Mouse (Mus musculus) megakaryocyte, embryonic 14.5 days (primary cell): ENCODE measurements around the gene Fibcd1. TPM values are rescaled to one million over a fixed set of nuclear protein-coding genes. Genes with fewer than 3 reads are reported as not detected.

Experiments used
- H3K27me3 ChIP-seq: replicated peaks from 2 replicates; pipeline ENCODE3; 2012; ENCODE audit warnings: inconsistent platforms
- H3K36me3 ChIP-seq: replicated peaks from 2 replicates; pipeline ENCODE3; 2012; ENCODE audit warnings: low read length, inconsistent platforms, mixed read lengths
- H3K4me1 ChIP-seq: 2 replicates; pipeline ENCODE4 v1.6.1; 2012; ENCODE audit warnings: inconsistent platforms
- H3K4me3 ChIP-seq: replicated peaks from 2 replicates; pipeline ENCODE3; 2012; ENCODE audit warnings: moderate library complexity, mild to moderate bottlenecking, inconsistent platforms
- H3K9me3 ChIP-seq: 2 replicates; pipeline ENCODE4 v1.6.1; 2012; ENCODE audit warnings: inconsistent platforms
- FLI1 ChIP-seq: IDR thresholded peaks from 2 replicates; pipeline ENCODE4 v1.6.1; 2012; ENCODE audit warnings: low read length, inconsistent platforms, mixed read lengths
- GATA1 ChIP-seq: IDR thresholded peaks from 3 replicates; pipeline ENCODE4 v1.6.1; 2012; ENCODE audit warnings: mixed read lengths, low read length, inconsistent platforms, borderline replicate concordance
- polyA plus RNA-seq: library from polyadenylated mRNA; stranded (reverse); fragments of >175 nt; gene quantifications from 2 replicates; pipeline ENCODE4 v1.2.3, GENCODE M21; 2012; ENCODE audit warnings: low replicate concordance; ENCODE audit not compliant: insufficient read depth

The Fibcd1 gene
- polyA plus RNA-seq, 1 experiment = 0.02 TPM

DNA sequence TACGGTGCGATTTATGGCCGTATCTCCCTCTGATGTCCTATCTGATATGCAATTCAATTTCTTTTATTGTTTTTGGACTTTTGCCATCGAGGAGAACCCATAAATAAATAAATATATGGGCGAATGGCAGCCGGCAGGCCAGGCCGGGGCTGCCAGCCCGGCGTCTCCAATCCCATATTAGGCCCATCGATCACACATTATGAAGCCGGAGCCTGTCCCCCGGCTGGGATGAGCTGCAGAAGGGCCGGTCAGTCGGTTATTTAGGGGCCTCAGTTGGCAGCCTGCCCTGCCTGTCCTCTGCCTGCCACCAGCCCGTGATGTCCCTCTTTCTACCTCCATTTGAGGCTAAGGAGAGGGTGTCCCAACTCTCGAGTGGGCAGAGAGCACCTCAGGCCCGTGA, 32.8 kb upstream of the Fibcd1 start:
- Histone ChIP-seq H3K4me1 (peaks cover 4% of the 10 kb centered on the region; the same call in 1 of the 2 replicates), H3K36me3 (no peaks in the 10 kb centered on the region), H3K27me3 (peaks cover 88% of the 10 kb centered on the region), H3K4me3 (no peak overlapping the region), H3K9me3 (no peaks in the 10 kb centered on the region)
- TF ChIP-seq GATA1 (no peak), FLI1 (no peak)

DNA sequence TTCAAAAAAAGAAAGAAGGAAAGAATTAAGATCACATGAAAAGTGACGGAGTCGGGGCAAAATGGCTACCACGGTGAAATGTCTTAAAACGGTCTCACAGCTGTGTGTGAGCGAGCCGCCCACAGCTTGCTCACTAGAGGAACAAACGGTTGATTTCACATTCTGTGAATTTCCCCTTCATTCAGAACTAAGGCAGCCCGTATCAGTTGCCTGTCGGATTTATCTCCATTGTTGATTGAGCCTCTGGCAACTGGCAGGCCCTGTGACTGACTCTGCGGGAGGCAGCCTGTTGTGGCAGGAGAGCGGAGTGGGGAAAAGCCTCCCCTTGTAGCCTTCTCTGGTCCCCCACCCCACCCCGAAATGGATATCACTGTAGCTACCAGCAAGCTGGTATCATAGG, 30.6 kb upstream of the Fibcd1 start:
- no peaks in the 10 kb centered on the region for H3K36me3 ChIP-seq
- peaks cover 80% of the 10 kb centered on the region for H3K27me3 ChIP-seq
- H3K4me1 ChIP-seq = peaks cover 4% of the 10 kb centered on the region; the same call in 1 of the 2 replicates
- no peak overlapping the region for H3K4me3 ChIP-seq
- peaks cover 7% of the 10 kb centered on the region for H3K9me3 ChIP-seq
- TF ChIP-seq GATA1 (no peak), FLI1 (no peak)

DNA sequence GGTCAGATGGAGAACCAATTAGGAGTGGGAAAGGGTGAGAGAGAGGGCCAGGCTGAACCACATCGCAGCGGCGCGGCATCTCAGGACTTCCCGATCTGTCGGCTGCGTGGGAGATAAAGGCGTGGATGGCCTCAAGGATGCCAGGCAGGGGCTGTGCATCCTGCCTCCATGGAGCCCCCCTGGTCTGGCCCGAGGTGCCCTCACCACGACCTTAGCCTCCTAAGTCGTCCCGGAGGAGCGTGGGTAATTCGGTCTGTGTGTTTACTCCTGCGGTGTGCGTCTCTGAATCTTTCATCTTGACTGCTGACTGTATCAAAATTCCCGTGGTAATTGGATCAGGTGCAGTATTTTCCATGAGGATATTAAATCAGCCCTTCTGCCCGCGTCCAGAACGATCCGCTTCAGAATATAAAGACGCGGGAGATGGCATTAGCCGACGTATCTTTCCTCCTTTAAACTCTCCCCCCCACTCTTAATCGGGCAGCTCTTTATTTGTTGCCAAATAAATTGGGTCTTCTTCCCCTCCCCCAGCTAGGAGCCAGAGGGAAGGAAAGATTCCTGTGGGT, 28.6 kb upstream of the Fibcd1 start:
- Histone ChIP-seq H3K9me3 (peaks cover 16% of the 10 kb centered on the region), H3K36me3 (no peaks in the 10 kb centered on the region), H3K4me3 (no peak overlapping the region), H3K27me3 (peaks cover 76% of the 10 kb centered on the region), H3K4me1 (no peaks in the 10 kb centered on the region; the same call in 1 of the 2 replicates)
- TF ChIP-seq FLI1 (no peak), GATA1 (no peak)

DNA sequence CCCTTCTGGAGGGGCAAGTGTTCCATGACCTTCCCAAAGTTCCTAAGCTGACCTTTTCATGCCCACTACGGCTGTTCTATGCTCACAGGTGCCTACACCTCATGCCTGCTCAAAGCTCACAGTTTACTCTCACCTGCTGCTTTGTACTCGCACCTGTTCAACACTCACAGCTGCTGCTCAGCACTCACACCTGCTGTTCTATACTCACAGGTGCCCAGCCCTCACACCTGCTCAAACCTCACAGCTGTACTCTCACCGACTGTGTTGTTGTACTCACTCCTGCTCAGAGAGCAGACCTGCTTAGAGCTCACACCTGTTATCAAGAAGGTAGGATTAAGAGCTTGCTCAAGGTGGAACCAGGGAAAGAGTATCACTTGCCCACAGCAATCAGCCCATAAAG, 24.9 kb upstream of the Fibcd1 start:
- no peak for TF ChIP-seq GATA1
- TF ChIP-seq FLI1 = no peak
- Histone ChIP-seq H3K27me3 (peaks cover 63% of the 10 kb centered on the region), H3K9me3 (peaks cover 16% of the 10 kb centered on the region)

DNA sequence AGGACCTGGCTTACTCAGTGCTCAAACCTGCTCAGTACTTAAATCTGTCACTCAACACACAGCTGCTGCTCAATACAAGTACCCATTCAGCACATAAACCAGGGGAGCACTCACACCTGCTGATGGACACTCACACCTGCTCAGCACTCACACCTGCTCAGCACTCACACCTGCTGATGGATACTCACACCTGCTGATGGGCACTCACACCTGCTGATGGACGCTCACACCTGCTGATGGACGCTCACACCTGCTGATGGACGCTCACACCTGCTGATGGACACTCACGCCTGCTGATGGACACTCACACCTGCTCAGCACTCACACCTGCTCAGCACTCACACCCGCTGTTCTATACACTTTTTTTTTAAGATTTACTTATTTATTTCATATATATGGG, 23.9 kb upstream of the Fibcd1 start:
- peaks cover 16% of the 10 kb centered on the region for H3K9me3 ChIP-seq
- peaks cover 63% of the 10 kb centered on the region for H3K27me3 ChIP-seq
- no peaks in the 10 kb centered on the region for H3K36me3 ChIP-seq
- TF ChIP-seq FLI1 (no peak), GATA1 (no peak)
- no peak overlapping the region for H3K4me3 ChIP-seq
- H3K4me1 ChIP-seq = no peaks in the 10 kb centered on the region; the same call in 1 of the 2 replicates

More for the DNA sequence above, 24.9 kb upstream of the Fibcd1 start:
- Histone ChIP-seq H3K4me1 (no peaks in the 10 kb centered on the region; the same call in 1 of the 2 replicates), H3K4me3 (no peak overlapping the region), H3K36me3 (no peaks in the 10 kb centered on the region)

DNA sequence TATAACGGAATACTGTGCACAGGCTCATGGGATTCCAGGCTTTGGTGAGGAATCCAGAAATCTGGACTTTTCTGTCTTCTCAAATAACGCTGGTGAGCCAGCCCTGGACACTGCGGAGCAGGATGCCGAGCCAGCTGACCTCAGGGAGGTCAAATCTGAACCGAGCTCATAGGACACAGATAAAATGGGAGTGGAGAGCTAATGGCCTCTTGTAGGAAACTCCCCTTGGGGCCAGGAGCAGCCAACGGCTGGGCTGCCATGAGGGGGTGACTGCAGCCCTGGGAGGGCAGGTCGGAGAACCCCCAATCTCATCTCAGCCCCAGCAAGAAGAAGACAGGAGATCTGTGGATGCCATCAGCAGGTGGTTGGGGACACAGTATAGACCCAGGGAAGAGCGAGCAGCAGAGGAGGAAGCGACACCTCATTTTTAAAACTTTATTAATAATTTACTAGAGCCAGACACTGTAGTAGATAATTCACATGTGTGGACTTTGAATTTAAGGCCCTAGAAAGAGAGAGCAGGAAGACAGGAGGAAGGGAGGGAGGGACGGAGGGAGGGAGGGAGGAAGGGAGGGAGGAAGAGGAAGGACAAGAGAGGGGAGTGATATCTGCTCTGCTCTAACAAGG, 22.8 kb upstream of the Fibcd1 start:
- H3K4me3 ChIP-seq = no peak overlapping the region
- no peaks in the 10 kb centered on the region for H3K36me3 ChIP-seq
- H3K9me3 ChIP-seq = peaks cover 16% of the 10 kb centered on the region
- TF ChIP-seq GATA1 (no peak), FLI1 (no peak)
- H3K4me1 ChIP-seq = no peaks in the 10 kb centered on the region
- peaks cover 55% of the 10 kb centered on the region for H3K27me3 ChIP-seq

DNA sequence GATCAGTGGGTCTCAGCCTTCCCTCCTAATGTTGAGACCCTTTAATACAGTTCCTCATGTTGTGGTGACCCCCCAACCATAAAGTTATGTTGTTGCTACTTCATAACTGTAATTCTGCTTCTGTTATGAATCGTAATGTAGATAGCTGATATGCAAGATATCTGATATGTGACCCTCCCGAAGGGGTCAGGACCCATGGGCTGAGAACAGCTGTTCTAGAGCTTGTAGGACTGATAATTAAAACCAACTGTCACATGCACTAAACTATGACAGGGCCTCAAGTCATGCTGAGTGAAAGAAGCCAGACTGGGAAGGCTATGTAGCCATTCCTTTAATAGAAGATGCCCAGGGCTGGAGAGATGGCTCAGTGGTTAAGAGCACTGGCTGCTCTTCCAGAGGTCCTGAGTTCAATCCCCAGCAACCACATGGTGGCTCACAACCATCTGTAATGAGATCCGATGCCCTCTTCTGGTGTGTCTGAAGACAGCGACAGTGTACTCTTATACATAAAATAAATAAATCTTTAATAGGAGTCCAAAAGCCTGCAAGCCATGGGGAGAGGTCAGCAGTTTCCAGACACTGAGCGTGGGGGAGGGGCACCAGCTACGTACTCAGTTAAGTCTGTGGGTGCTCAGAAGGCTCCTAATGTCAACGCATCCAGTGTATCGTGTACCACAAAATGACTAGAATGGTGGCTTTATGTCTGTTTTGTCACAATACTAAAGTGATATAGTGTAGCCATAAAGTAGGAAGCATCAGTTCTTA, 22.1 kb upstream of the Fibcd1 start:
- Histone ChIP-seq H3K36me3 (no peaks in the 10 kb centered on the region), H3K4me1 (no peaks in the 10 kb centered on the region), H3K4me3 (no peak overlapping the region), H3K9me3 (peaks cover 16% of the 10 kb centered on the region), H3K27me3 (peaks cover 55% of the 10 kb centered on the region)
- TF ChIP-seq FLI1 (no peak), GATA1 (no peak)

DNA sequence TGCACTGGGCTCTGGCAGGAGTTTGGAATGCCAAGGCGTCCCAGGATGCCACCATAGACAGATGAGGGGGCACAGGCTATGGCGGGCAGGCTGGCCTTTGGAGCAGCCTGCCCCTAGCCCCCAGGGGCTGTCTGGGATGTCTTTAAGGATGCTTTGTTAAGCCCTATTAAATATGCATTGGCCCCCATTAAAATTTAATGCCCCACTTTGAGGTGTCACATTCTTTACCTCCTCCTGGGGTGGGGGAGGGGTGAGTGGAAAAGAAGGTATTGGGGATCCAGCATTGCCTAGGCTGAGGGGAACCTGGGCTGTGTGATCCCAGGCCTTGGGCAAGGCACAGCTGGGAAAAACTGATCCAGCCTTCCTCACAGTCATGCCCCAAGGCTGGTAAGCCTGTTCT, 20.0 kb upstream of the Fibcd1 start:
- TF ChIP-seq GATA1 (no peak), FLI1 (no peak)
- H3K27me3 ChIP-seq = peaks cover 63% of the 10 kb centered on the region
- no peaks in the 10 kb centered on the region for H3K4me1 ChIP-seq
- no peak overlapping the region for H3K4me3 ChIP-seq
- H3K36me3 ChIP-seq = no peaks in the 10 kb centered on the region
- peaks cover 3% of the 10 kb centered on the region for H3K9me3 ChIP-seq

DNA sequence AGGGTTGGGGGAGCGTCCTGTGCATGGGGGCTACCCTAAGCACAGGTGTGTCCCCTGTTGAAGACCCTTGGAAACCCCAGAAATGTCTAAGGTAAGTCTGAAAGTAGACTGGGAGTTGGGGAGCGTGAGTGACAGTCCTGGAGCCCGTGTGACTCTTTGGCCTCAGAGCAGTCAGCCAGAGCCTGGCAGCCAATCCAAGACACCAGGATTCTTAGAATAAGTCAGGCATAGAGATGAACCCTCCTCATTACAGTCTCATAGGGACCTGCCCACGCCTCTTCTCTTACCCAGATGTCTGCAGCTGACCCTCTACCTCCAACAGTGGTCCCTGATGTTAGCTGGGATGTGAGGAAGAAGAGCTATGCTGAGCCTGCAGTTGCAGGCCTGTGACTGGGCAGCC, 19.5 kb upstream of the Fibcd1 start:
- H3K36me3 ChIP-seq = no peaks in the 10 kb centered on the region
- peaks cover 64% of the 10 kb centered on the region for H3K27me3 ChIP-seq
- no peak for TF ChIP-seq FLI1
- TF ChIP-seq GATA1 = no peak
- no peak overlapping the region for H3K4me3 ChIP-seq
- no peaks in the 10 kb centered on the region for H3K9me3 ChIP-seq
- no peaks in the 10 kb centered on the region for H3K4me1 ChIP-seq

GRCm38 (mm10) chr2:31864891-31865290, 19.1 kb upstream of the Fibcd1 start:
- TF ChIP-seq GATA1 (no peak), FLI1 (no peak)
- Histone ChIP-seq H3K36me3 (no peaks in the 10 kb centered on the region), H3K4me1 (no peaks in the 10 kb centered on the region), H3K4me3 (no peak overlapping the region), H3K27me3 (peaks cover 69% of the 10 kb centered on the region), H3K9me3 (no peaks in the 10 kb centered on the region)
